Mouse (Mus musculus) cerebellum, adult 8-10 months (tissue): ENCODE measurements around the gene Ucn.

Experiments used
- DNase-seq: peaks from one replicate; pipeline ENCODE4 v3.0.0; 2022

Ucn gene

GRCm38 (mm10) chr5:31138241-31138967 lies at the start of gene Ucn:
Gene Ucn, minus strand, starts transcription at chr5:31138829.
- DNase-seq: no peak

- no peak for DNase-seq
Observed at GRCm38 (mm10) chr5:31183678-31184077, 45.0 kb upstream of the Ucn start.

GRCm38 (mm10) chr5:31181183-31181770 lies 42.6 kb upstream of the Ucn start:
- no peak for DNase-seq

GRCm38 (mm10) chr5:31179766-31180630 lies 41.4 kb upstream of the Ucn start, which contains the start of the genes Gm29609 and Gtf3c2:
Gene Gm29609, minus strand, starts transcription at chr5:31179911.
Gene Gtf3c2, minus strand, starts transcription at chr5:31180144.
- DNase-seq: peak; percentile 97

- no peak for DNase-seq
Observed at GRCm38 (mm10) chr5:31179301-31179765, 40.7 kb upstream of the Ucn start.

GRCm38 (mm10) chr5:31168630-31169029 lies 30.0 kb upstream of the Ucn start:
- DNase-seq: no peak

GRCm38 (mm10) chr5:31164878-31165277 lies 26.2 kb upstream of the Ucn start:
- no peak for DNase-seq

- DNase-seq: no peak
Observed at GRCm38 (mm10) chr5:31162462-31162861, 23.8 kb upstream of the Ucn start.

GRCm38 (mm10) chr5:31154152-31154553 lies 15.5 kb upstream of the Ucn start, which contains the start of gene Mpv17:
Gene Mpv17, minus strand, starts transcription at chr5:31154251.
- DNase-seq: peak; percentile 80

GRCm38 (mm10) chr5:31153516-31154151 lies 15.0 kb upstream of the Ucn start:
- DNase-seq: no peak

GRCm38 (mm10) chr5:31151746-31152145 lies 13.1 kb upstream of the Ucn start:
- peak; percentile 63 for DNase-seq

- peak; percentile 28 for DNase-seq
Observed at GRCm38 (mm10) chr5:31149781-31150180, 11.2 kb upstream of the Ucn start.

GRCm38 (mm10) chr5:31138968-31139425 lies 368 bp upstream of the Ucn start:
- DNase-seq: no peak

- DNase-seq: no peak
Observed at GRCm38 (mm10) chr5:31137658-31138057, 971 bp downstream of the Ucn start.

GRCm38 (mm10) chr5:31136730-31137424 lies 1.8 kb downstream of the Ucn start:
- DNase-seq: no peak

- DNase-seq: no peak
Observed at GRCm38 (mm10) chr5:31126050-31126449, 12.6 kb downstream of the Ucn start.

GRCm38 (mm10) chr5:31123481-31123880 lies 15.1 kb downstream of the Ucn start:
- DNase-seq: no peak

GRCm38 (mm10) chr5:31121111-31121510 lies 17.5 kb downstream of the Ucn start:
- no peak for DNase-seq

- no peak for DNase-seq
Observed at GRCm38 (mm10) chr5:31116912-31117311, 21.7 kb downstream of the Ucn start.

GRCm38 (mm10) chr5:31116354-31116753 lies 22.3 kb downstream of the Ucn start, which contains the start of gene Trim54:
Gene Trim54, plus strand, starts transcription at chr5:31116712.
- no peak for DNase-seq

GRCm38 (mm10) chr5:31110781-31111180 lies 27.8 kb downstream of the Ucn start:
- no peak for DNase-seq

- no peak for DNase-seq
Observed at GRCm38 (mm10) chr5:31108000-31108490, 30.6 kb downstream of the Ucn start, which contains the start of gene Slc30a3. Gene Slc30a3, minus strand, starts transcription at chr5:31108237.
